Mouse (Mus musculus): ENCODE results near the gene Gm21970.
A peak's percentile ranks its signal among the peaks of the same experiment; 100 is the strongest.

Gm21970 gene

DNA sequence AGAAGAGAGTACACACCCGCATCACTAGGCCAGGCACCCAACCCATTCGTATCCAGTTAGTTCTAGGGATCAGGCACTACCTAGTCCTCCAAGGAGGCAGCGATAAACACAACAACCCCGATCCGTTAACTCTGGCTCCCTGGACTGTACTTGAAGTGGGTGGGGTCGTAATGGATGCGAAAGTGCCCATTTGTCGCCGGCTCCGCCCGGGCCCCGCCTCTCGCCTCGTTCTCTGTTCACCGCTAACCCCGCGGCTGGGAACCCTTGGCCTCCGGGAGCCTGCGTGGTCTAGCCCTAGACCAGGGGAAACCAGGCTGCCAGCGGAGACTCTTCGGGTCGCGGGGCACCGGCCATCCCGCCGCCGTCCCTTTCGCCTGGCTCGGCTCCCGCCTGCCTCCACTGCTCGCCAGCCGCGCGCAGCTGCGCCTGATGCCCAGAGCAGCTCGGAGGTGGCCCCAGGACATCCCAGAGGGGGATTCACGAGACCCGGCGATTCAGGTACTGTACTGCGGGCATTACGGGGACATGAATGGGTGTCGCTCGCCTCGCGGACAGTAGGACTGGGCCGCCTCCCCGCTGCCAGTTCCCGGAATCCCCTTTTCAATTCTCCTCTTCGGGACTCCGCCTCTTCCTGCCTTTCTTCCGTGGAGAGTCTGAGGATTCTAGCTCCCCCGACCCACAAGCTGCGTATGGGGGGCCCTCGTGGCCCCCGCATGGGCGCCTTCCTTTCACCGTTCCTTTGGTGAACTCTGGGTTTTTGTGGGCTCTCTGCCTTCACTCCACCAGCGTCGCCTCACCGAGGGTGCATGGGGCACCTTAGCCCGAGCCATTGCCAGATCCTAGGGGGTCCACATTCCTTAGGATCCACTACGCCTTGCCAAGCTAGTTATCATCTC, 18.7 kb upstream of the Gm21970 start, which contains the start of gene Ifnar2:
Gene Ifnar2, plus strand, starts transcription at position 207 of the 896 bp plus-strand sequence.
- DNase-seq (ENCODE audit: low read depth in 1 of 2, low spot score in 2 of 2): peak in 1 of 2 experiments; percentile 69

- DNase-seq (ENCODE audit: low read depth in 1 of 2, low spot score in 2 of 2): no peak
These were observed 17.9 kb upstream of the Gm21970 start for GRCm38 (mm10) chr16:91373473-91374252.

- no peak for DNase-seq (ENCODE audit: low read depth in 1 of 2, low spot score in 2 of 2)
These were observed 17.3 kb upstream of the Gm21970 start for GRCm38 (mm10) chr16:91374253-91374634.

GRCm38 (mm10) chr16:91376701-91377100, 14.8 kb upstream of the Gm21970 start:
- no peak for DNase-seq (ENCODE audit: low read depth in 1 of 2, low spot score in 2 of 2)

DNA sequence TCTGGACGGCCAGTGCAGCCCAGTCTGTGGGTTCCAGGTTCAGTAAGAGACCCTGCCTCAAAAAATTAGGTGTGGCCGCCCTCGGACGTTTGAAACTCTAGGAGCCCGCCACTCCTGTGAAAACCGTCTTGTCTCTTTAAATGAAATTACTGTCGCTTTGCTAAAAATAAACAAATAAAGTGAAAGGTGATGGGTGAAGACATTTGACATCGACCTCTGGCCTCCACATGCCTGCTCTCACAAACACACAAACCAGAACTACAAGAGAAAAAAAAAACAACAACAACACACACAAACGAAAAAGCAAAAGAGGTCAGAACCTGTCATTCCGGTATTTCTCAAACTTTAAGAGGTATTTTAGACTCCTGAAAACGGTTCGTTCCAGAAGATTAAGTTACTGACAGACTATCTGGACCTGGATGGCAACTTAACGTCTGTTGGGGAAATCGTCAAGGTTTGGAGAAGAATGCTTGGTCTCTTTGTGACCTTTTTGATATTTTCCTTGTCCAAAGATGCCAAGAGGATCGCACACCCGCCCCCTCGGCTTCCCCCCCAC, 13.0 kb upstream of the Gm21970 start:
- DNase-seq (ENCODE audit: low read depth in 1 of 2, low spot score in 2 of 2): no peak

DNA sequence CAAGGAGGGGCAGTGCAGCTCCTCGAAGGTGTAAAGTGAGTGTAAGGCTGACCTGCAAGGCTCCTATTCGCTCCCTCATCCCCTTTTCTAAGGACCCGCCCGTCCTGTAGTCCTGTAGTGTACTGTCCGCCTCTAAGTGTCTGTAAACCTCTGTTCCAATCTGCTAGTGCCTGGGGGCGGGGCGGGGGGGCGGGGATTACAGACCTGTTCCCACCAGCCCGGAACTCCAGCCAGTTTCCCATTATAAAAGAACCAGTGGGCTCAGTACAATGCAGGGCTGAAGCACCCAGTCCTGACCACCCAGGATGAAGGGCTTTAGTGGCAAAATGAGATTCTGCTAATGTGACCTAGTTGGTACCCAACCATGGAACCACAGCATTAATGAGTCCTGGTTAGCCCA, 12.5 kb upstream of the Gm21970 start:
- DNase-seq (ENCODE audit: low read depth in 1 of 2, low spot score in 2 of 2): no peak

DNA sequence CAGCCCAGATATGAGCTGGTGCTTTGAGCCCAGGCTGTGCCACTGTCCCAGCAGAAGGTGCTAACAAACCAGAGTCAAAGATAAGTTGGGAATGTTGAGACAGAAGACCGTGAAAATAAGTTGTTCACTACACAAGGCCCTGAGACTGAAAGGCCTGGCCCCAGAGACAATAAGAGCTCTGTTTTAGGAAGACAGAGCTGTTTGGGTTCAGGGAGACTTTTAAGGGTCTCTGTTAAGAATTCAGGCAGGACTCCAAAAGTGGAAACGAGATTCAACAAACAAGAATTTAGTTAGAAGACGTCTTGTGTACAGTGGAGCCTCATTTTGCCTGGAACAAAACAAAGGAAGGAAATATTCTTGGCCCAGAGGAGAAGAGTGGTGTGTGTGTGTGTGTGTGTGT, 12.1 kb upstream of the Gm21970 start:
- DNase-seq (ENCODE audit: low read depth in 1 of 2, low spot score in 2 of 2): no peak

DNA sequence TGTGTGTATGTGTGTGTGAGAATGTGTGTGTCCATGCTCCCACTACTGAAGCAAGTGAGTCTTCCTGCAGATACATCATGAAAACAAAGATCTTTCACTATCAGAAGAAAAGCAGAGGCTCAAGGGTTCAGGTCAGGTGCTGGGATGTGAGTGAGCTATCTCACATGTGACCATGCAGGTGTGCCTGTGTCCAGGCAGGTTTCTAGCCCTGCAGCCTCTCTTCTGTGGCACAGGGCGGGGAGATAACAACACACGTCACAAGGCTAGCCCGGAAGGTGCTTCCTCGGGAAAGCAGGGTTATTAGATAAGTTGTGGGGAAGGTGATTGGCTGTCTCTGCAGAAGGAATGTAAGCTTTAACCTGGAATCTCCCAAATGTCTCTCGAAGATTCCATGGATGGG, 11.4 kb upstream of the Gm21970 start:
- no peak for DNase-seq (ENCODE audit: low read depth in 1 of 2, low spot score in 2 of 2)

GRCm38 (mm10) chr16:91381606-91382005, 9.9 kb upstream of the Gm21970 start:
- no peak for DNase-seq (ENCODE audit: low read depth in 1 of 2, low spot score in 2 of 2)

DNA sequence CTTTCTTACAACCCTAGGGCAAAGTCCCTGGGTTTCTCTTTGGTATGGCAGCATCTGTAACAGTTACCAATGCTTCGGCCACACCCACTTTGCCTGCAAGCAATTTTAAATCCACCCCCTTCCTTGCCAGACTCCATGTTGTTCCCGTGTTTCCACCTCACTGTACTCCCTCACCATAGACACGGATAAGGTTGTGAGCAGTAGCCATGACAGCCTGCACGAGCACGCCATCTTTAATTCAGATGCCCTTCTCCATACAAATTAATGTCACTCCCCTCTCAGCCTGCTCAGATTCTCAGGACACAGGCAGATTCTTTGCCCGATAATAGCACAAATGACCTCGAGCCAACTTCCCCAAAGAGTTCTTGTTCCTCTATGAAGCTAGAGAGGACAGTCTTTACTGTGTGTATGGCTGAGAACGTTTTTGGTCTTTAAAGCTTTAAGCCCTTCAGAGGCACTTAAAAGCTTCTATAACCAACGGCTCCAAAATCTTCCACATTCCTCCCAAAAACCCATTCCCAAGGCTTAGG, 9.2 kb upstream of the Gm21970 start:
- DNase-seq (ENCODE audit: low read depth in 1 of 2, low spot score in 2 of 2): no peak

DNA sequence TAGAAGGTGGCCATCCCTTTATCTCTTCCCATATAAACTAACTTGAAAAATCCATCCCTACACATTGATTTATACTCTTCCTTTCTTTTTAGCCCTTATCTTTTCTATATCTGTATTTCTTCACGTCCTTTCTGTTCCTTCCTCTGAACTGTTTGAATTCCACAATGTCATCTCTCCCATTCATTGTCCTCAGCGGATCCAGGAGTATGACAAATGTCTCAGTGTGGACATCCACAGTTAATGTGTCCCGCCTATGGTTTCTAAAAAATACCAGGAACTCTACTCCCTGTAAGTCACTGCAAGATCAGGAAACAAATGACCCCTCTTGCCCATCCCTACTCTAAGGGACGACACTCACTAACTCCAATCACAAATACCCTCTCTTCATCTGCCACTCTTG, 7.3 kb upstream of the Gm21970 start:
- DNase-seq (ENCODE audit: low read depth in 1 of 2, low spot score in 2 of 2): no peak

GRCm38 (mm10) chr16:91385621-91386020, 5.9 kb upstream of the Gm21970 start:
- no peak for DNase-seq (ENCODE audit: low read depth in 1 of 2, low spot score in 2 of 2)

DNA sequence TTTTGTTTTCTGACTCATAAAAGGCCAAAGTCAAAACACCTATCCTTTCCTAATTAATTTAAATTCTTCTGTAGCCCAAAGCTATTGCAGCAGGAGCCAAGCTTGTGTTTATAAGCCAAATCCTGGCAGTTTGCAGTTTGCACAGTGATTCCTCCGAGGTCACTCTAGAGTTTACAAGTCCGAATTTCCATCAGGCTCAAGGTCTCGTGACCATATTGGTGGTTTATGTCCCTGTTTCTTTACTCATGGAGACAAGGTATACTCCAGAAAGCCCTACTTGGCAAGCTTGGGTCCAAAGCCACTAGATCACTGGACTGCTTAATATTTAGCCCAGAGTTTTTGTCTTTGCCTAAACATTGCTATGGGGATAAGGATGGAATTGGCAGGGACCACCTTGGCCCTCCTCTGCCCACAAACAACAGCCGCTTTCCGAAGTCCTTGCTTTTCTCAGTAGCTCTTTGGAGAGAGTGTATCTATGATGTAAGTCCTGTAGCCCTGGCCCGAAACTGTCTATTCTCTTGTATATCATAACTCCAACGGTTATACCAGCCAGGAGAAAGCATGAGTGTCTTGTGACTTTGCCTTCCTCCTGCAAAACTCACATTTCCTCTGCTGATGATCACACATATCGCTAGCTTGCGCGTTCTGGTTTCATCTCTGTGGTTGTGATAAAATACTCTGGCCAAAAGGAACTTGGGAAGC, 5.0 kb upstream of the Gm21970 start:
- no peak for DNase-seq (ENCODE audit: low read depth in 1 of 2, low spot score in 2 of 2)

- DNase-seq (ENCODE audit: low read depth in 1 of 2, low spot score in 2 of 2): no peak
These were observed 4.4 kb upstream of the Gm21970 start for GRCm38 (mm10) chr16:91387121-91387486.

DNA sequence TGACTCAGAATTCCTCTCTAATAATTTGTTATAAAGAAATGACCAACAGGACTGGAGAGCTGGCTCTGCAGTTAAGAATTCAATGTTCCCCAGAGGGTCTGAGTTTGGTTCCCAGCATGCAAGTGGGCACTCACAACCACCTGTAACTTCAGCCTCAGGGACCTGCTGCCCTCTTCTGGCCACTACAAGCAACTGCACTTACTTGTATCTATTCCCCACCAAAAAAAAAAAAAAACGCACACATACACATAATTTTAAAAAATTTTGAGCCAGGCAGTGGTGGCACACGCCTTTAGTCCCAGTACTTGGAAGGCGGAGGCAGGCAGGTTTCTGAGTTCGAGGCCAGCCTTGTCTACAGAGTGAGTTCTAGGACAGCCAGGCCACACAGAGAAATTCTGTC, 1.4 kb upstream of the Gm21970 start:
- DNase-seq (ENCODE audit: low read depth in 1 of 2, low spot score in 2 of 2): no peak

GRCm38 (mm10) chr16:91394826-91395410, 3.4 kb downstream of the Gm21970 start:
- no peak for DNase-seq (ENCODE audit: low read depth in 1 of 2, low spot score in 2 of 2)

DNA sequence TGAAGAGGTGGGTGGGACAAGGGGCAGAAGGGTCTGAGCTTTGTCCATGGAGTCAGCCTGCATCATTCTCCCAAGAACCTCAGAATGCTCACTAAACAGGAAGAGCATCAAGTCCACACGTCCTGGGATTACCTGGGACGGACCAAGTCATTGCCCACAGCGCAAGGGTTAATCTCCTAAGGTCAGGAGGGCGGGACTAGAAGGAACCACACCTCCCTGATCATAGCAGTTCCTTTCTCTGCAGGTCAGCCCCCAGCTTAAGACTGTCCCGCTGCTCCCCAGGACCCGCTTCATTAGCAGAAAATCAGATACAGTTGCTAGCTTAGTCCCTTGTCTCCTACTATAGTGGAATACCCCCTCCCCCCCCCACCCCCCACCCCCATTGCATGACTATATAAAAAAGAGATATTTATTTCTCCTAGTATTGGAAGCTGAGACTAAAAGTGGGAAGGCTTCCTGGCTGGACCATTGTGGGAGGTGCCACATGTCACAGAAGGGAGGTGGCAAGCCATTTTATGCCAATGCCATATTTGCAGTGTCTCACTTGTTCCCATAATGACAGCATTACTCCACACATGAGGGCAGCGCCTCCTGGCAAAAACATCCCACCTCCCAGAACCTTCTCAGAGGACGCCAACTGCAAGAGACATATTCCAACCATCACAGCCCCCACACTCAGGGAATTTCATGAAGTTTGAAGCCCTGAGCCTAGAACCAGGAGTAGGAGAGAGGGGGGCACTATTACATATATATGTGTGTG, 4.3 kb downstream of the Gm21970 start:
- no peak for DNase-seq (ENCODE audit: low read depth in 1 of 2, low spot score in 2 of 2)

- DNase-seq (ENCODE audit: low read depth in 1 of 2, low spot score in 2 of 2): no peak
These were observed 5.5 kb downstream of the Gm21970 start for GRCm38 (mm10) chr16:91396844-91397537.

GRCm38 (mm10) chr16:91398030-91398429, 6.5 kb downstream of the Gm21970 start:
- peak; percentile 74 to 75 for DNase-seq (ENCODE audit: low read depth in 1 of 2, low spot score in 2 of 2)
